Mouse (Mus musculus) CD4-positive, CD25-positive, alpha-beta regulatory T cell, adult 2 months (primary cell): ENCODE measurements around the gene Olfr54.
"Not testable (repeated sequence)": the region's sequence is repeated elsewhere in the genome, so short reads cannot be mapped to it uniquely, and the experiment has no call there.

Source experiments
- DNase-seq: peaks from one replicate; pipeline ENCODE4 v3.0.0-alpha.2; 2012; ENCODE audit warnings: low read depth, low spot score

Gene Olfr54

DNA sequence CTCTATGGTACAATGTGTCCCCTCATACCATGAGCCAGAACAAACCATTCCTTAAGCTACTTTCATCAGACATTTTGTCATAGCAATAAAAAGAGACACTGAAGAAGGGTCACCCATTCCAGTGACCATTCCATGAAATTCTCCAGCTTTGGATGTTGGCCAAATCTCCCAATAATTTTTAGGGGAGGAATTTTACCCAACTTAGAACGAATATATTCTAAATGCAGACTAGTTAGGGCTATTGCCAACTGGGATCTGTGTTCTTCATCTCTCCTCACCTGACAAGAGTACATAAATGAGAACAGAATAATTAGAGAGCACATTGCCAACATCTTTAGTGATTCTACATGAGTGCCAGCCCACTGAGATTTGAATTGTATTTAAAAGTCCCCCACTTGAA, at the start of gene Olfr54:
Gene Olfr54, plus strand, starts transcription at position 301 of the 400 bp plus-strand sequence.
- DNase-seq = no peak

- no peak for DNase-seq
Observed at GRCm38 (mm10) chr11:50964886-50965285, 49.1 kb upstream of the Olfr54 start.

DNA sequence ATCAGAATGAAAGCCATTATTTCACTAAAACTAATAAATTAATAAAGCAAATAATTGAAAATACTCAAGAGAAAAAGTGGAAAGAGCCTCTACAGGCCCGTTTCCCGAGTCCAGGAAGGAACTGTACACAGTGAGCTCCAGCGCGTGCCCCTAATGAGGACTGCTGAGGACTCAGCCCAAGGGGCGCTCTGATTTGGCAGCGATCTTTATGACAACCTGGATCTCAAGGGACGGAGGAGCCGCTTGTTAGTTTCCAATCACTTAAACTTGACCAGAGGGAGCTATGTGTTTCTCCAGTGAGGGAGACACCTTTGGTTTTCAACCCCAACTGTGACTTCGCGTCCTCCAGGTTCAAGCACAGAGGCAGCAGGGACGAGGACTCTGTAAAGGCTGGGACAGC, 47.8 kb upstream of the Olfr54 start, which contains the start of gene Olfr1378:
Gene Olfr1378, plus strand, starts transcription at position 301 of the 400 bp plus-strand sequence.
- DNase-seq = no peak

GRCm38 (mm10) chr11:50977216-50977615, 36.8 kb upstream of the Olfr54 start:
- DNase-seq = no peak

DNA sequence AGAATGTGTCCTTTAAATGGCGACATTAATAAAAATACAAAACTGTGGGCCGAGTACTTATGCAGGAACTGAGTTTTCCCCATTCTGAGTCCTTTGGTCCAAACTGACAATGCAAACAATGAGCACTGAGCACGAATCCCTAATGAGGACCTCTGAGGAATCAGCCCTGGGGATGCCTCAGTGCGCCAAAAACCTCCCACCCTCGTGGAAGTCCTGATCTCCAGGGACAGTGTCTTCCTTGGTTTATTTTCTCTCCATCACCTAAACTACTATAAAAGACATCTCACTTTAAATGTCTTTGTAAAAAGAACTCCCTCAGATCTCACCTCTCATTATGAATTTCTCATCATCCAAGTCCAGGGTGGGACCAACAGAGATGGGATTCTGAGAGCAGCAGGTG, 32.4 kb upstream of the Olfr54 start, which contains the start of gene Olfr1377:
Gene Olfr1377, plus strand, starts transcription at position 301 of the 400 bp plus-strand sequence.
- no peak for DNase-seq

GRCm38 (mm10) chr11:51003296-51003695, 10.7 kb upstream of the Olfr54 start, which contains the start of gene Olfr51:
Gene Olfr51 (plus strand): TSS chr11:51003596.
- DNase-seq = no peak

GRCm38 (mm10) chr11:51011821-51012220, 2.2 kb upstream of the Olfr54 start:
- no peak for DNase-seq

DNA sequence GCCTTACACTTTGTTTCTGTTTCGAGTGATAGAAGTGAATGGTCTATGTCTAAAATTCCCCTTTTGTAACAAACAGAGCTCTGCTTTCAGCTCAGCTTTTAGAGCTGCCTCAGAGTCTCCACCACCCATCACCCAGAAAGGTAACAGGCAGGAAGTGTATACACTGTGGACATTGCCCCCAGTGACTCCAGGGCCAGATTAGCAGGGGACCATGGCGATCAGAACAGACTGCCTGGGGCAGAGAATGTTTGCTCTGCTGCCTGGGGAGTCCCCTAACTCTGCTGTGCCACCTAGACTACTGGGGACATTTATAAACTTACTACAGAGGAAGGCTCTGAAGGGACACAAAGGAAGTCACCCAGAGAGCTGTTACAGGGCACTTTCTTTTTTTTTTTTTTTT, 2.3 kb downstream of the Olfr54 start:
- no peak for DNase-seq

GRCm38 (mm10) chr11:51026811-51027210, 12.8 kb downstream of the Olfr54 start:
- not testable (repeated sequence) for DNase-seq

DNA sequence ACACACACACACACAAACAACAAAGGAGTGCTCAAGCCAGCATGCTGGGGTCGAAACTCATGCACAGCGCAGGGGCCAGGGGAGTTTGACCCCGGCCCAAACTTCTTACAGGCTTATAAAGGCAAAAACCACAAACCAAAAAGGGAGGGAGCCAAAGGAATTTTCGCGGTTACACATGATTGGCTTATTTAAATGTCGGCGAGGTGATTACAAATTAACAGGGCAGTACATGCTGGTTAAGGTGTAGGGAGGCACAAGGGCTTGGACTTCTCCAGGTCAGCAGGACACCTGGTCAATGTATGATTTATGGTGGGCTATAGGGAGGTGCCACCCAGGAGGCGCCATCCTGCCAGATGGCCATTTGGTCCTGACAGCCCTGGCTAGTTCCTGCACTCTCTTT, 15.3 kb downstream of the Olfr54 start:
- DNase-seq = not testable (repeated sequence)

DNA sequence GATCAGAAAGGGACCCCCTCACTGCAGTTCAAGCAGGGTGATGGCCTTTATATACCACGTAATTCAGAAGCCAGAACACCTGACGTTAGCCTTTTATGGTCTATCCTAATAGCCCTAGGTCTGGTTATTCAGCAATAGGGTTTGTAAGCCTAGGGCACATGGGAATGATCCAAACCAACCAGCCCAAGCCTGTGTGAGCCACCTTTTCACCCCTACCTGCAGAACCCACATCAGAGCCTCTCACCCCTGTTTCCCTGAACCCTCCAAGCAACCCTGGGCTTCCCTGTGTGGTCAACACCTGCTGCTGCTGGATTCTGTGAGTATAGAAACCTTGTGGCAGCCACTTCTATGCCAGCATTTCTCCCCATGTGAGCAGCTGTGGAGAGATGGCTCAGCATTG, 16.2 kb downstream of the Olfr54 start:
- DNase-seq = no peak

GRCm38 (mm10) chr11:51032851-51033250, 18.8 kb downstream of the Olfr54 start:
- DNase-seq = peak; percentile 46

- not testable (repeated sequence) for DNase-seq
Observed at GRCm38 (mm10) chr11:51034141-51034540, 20.1 kb downstream of the Olfr54 start.

DNA sequence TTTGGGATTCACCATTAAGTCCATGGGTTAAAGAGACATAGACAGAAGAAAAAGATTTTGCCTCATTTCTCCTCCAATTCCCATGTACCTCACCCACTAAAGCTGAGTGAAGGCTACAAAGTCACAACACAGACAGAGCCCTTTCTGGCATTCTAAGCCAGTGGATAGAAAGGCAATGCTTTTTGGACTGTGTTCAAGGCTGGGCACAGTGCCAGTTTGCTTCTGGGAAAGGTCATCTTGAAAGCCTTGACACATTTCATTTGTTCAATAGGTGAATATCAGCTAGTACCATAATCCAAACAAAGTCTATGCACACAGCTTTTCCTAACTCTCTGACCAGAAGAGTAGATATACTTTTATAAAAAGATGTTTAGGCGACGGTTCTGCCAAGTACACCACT, 21.9 kb downstream of the Olfr54 start:
- no peak for DNase-seq

DNA sequence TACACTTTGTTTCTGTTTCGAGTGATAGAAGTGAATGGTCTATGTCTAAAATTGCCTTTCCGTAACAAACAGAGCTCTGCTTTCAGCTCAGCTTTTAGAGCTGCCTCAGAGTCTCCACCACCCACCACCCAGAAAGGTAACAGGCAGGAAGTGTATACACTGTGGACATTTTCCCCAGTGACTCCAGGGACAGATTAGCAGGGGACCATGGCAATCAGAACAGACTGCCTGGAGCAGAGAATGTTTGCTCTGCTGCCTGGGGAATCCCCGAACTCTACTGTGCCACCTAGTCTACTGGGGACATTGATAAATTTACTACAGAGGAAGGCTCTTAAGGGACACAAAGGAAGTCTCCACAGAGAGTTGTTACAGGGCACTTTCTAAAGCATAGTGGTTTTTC, 30.7 kb downstream of the Olfr54 start:
- DNase-seq = not testable (repeated sequence)

DNA sequence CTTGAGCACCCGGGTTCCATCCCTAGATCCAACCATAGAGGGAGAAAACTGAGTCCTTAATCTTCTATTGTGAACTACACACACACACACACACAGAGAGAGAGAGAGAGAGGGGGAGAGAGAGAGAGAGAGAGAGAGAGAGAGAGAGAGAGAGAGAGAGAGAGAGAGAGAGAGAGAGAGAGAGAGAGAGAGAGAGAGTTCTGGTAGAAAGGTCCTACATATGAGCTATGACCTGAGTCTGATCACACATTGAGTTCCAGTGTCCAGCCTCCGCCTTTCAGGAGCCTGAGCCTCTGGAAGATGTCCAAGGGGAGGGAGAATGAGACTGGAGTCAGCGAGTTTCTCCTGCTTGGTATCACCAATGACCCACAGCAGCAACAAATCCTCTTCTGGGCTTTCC, 33.8 kb downstream of the Olfr54 start, which contains the start of gene Olfr1375:
Gene Olfr1375, plus strand, starts transcription at position 301 of the 400 bp plus-strand sequence.
- not testable (repeated sequence) for DNase-seq

GRCm38 (mm10) chr11:51051678-51052077, 37.6 kb downstream of the Olfr54 start:
- DNase-seq = no peak

GRCm38 (mm10) chr11:51053230-51053629, 39.2 kb downstream of the Olfr54 start:
- DNase-seq = no peak

- no peak for DNase-seq
Observed at GRCm38 (mm10) chr11:51059151-51059571, 45.1 kb downstream of the Olfr54 start, which contains the start of gene Zfp354a. Gene Zfp354a (plus strand): TSS chr11:51059257.

- no peak for DNase-seq
Observed at GRCm38 (mm10) chr11:51059640-51060039, 45.6 kb downstream of the Olfr54 start.

GRCm38 (mm10) chr11:51060981-51061380, 46.9 kb downstream of the Olfr54 start:
- no peak for DNase-seq

DNA sequence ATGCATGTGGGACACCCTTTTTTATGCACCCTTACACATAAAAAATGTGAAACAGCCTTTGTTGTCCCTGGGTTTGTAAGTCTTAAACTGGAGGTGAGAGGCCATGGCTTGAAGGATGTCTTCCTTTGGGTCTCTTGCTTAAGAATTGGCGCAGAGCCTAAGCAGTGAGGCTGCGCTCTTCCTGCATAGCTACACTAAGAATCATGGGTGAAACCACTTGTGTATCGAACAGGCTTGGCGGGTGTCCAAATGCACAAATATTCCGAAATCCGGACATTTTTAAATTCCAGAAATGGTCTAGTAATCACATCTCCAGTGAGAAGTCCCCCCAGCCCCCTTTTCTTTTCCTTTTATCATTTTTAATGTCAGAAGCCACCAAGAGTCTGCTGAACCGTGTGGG, 49.2 kb downstream of the Olfr54 start:
- no peak for DNase-seq

DNA sequence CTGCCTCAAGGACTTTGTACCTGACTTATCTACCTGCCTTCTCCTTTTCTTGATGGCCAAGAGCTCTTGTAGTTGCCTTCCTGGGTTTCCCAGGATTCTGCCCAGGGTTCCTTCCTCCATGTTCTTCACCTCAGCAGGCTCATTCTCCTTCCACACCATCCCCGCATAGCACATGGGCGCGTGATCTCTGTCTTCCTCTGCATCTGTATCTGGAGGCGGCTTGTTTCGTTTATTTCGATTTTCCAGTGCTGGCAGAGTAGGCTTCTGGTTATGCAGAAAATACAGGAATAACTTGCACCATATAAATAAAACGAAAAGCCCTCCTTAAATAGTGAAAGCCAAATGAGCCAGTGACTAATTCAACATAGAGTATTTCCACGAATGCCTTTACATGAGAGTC, 49.8 kb downstream of the Olfr54 start:
- no peak for DNase-seq
